9 mouse cellular contexts compared by ENCODE assay signal in the genomic region with DNA sequence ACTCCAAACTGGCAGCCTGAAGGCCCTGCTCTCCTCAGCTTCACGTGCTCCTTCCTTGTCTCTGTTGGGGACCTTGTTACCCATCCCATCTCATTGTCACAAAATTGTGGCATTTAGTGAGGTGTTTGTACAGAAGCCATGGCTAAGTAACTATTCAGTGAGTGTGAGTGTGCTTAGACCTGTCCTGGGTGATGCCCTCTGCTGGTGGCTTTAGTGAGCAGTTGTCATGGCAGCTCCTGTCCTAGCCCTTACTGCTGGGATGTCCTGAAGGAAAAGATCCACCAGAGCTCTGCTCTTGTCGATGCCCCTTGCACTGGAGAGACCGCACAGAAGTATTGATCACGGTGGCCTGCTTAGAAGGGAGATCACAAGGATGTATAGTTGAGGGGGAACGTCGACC. TPM values are rescaled to one million over a fixed set of nuclear protein-coding genes. Genes with fewer than 3 reads are reported as not detected.
A peak's percentile ranks its signal among the peaks of the same experiment; 100 is the strongest.
DNase-seq lines count a peak whose midpoint lies in the region.
"Had no signal": no experiment of that assay in that cellular context is flagged by ENCODE, and none has a peak within 500 bp of the region (broad histone marks: within the 10 kb centered on the region; RNA-seq: fewer than 3 reads in every experiment).

No protein-coding gene starts in this region.

- DNase-seq in heart, postnatal 10 days = peak; percentile 26 to 41
- no peak for DNase-seq in heart, postnatal 36 days
- DNase-seq in right cerebral cortex, postnatal 14 days = peak; percentile 29
- DNase-seq in right cerebral cortex, postnatal 36 days (ENCODE audit: low spot score in 2 of 2) = no peak
- DNase-seq in embryo, embryonic 10.5 days (ENCODE audit: low spot score) = peak; percentile 36
- peak; percentile 66 for DNase-seq in thymus, postnatal 14 days
- DNase-seq in gastrocnemius, adult 8-10 months (ENCODE audit: low spot score in 2 of 2) = no peak
- no peak for DNase-seq in urinary bladder, adult 18-20 months (ENCODE audit: low spot score in 2 of 2)

- intact Hi-C loops in heart, postnatal 10 days (cut with DNase I) = loop anchor here (2.0 kb wide), 1 partner anchor 221 kb away; no protein-coding TSS in a partner anchor
- intact Hi-C loops in heart, postnatal 36 days (cut with DNase I) = loop anchor here (2.0 kb wide), 1 partner anchor 227 kb away; no protein-coding TSS in a partner anchor

RNA-seq across cellular contexts. Expression of a gene that starts 7.0 kb away (rescaled TPM):
- total RNA-seq in heart, postnatal 10 days (2021) = 10 to 100 TPM; 40.7 to 40.9 TPM
- 10 to 100 TPM; 31.9 to 34.3 TPM for total RNA-seq in heart, postnatal 36 days (2021)
- 10 to 100 TPM; 24.4 to 30.5 (median 27.4) TPM for total RNA-seq in gastrocnemius, adult 8-10 months (2022)

RNA-seq across cellular contexts. Expression of a gene that starts 11.1 kb away (rescaled TPM):
- total RNA-seq in heart, postnatal 10 days (2021) = not detected
- not detected for total RNA-seq in heart, postnatal 36 days (2021)
- not detected for total RNA-seq in gastrocnemius, adult 8-10 months (2022)
- total RNA-seq: left cerebral cortex, adult 18-20 months had no signal

RNA-seq across cellular contexts. Expression of a gene that starts 25.0 kb away (rescaled TPM):
- not detected for total RNA-seq in heart, postnatal 10 days (2021)
- not detected for total RNA-seq in heart, postnatal 36 days (2021)
- 1 to 10 TPM in 1 of 4 experiments, not detected in 3; 1.0 TPM for total RNA-seq in gastrocnemius, adult 8-10 months (2022)
- total RNA-seq: left cerebral cortex, adult 18-20 months had no signal

RNA-seq across cellular contexts. Expression of a gene that starts 53.7 kb away (rescaled TPM):
- under 1 TPM; 0.22 to 0.25 TPM for total RNA-seq in heart, postnatal 10 days (2021)
- under 1 TPM; 0.36 to 0.46 TPM for total RNA-seq in heart, postnatal 36 days (2021)
- under 1 TPM; 0.10 to 0.40 (median 0.21) TPM for total RNA-seq in gastrocnemius, adult 8-10 months (2022)

Comparison
In these comparisons a context has a peak if more than half of its experiments do, and no peak if none do; other contexts are left out.
1. DNase-seq: peak in heart, postnatal 10 days (2 of 2), right cerebral cortex, postnatal 14 days (single experiment), embryo, embryonic 10.5 days (single experiment) and thymus, postnatal 14 days (single experiment); none in heart, postnatal 36 days (0 of 2), right cerebral cortex, postnatal 36 days (0 of 2), gastrocnemius, adult 8-10 months (0 of 2) and urinary bladder, adult 18-20 months (0 of 2).